Mouse (Mus musculus) thymus, postnatal 25 days (tissue): ENCODE measurements at regions not wholly inside any gene's neighbourhood (a gene's known extent, or its start where the extent isn't known, plus 50 kb on each side); places are given as distances from the start of the nearest gene placed in this dataset.

Experiments
- DNase-seq: peaks from one replicate; pipeline ENCODE4 v3.0.0; 2022

DNA sequence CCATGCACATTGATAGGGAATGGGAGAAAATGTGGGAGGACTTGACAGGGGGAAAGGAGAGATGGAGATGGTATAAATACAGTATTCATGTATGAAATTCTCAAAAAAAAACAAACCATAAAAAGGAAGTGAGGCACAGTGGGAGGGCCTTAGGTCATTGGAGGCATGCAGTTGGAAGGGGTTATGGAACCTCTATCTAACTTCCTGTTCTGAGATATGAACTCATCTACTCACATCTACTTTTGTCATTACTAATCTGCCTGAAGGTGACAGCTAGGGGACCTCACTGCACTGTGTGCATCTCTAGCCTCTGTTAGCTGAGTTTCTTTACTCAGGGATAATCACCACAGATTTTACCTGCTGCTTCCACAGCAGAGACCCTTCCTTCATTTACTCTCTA, 366.3 kb upstream of the Prickle1 start:
- DNase-seq = no peak

DNA sequence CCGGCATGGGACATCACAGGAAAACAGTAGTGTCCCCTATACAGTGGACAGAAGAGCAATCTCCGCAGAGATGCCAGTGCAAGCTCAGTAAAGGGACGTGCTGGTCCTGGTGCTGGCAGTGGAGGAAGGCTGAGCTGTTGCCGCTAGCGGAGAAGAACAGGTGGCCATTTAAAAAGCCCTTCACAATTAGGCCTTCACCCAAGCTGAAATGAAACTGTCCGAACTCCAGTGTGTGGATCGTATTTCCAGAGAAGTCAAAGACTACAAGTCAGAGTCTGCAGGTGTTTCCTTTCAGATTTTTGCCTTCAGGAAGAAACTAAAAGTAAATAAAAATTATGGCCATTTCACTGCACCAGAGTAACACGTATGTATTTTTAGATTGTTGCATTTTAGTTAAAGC, 364.2 kb upstream of the Prickle1 start:
- no peak for DNase-seq

DNA sequence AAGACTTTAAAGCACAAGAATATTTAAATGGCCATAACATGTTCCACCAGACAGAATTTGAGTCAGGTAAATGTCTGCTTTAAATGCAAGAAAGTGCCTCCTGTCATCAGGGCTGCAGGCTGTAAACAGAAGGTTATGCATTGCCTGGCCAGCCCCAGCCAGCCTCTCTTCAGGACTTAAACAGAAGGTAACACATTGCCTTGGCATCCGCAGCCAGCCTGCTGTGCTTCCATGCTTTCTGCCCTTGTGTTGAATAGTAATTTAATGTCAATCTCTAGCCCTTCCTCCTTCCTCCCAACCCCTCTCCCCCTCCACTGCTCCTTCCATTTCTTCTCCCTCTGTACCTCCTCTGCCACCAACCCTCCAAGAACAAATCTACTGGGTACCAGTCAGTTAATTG, 362.4 kb upstream of the Prickle1 start:
- DNase-seq = no peak

DNA sequence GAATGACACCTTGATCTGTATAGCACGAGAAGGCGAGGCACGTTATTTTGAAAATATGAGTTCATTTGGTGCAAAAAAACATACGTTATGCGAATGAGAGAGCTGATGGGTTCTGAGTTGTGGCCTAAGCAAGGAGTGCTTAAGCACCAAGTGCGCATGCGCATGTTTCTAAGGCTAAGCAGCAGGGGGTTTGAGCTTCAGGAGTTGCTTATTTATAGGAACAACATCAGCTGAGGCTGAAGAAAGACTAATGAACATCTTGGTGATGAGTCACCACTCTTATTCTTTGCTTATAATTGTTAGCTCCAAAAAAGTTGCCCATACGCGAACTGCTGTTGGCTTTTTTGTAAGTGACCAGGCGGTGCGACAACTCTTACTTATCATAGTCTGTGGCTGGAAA, 361.1 kb upstream of the Prickle1 start:
- no peak for DNase-seq

DNA sequence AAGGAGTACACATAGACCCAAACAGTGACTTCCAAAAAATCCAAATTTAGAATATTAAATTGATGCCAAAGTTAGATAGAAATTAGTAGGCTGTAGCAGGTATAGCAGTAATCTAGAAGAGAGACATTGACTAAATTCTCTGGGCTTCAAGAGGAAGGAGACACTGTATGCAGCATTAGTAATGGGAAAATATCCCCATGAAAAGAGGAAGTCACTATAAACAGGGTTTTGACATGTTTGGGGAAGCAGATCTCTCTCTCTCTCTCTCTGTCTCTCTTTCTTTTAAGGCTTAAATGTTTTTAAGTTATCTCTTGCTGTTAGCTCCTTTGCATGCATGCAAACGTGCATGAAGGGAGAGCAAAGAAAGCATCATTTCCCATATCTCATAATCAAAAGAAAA, 357.9 kb upstream of the Prickle1 start:
- no peak for DNase-seq

DNA sequence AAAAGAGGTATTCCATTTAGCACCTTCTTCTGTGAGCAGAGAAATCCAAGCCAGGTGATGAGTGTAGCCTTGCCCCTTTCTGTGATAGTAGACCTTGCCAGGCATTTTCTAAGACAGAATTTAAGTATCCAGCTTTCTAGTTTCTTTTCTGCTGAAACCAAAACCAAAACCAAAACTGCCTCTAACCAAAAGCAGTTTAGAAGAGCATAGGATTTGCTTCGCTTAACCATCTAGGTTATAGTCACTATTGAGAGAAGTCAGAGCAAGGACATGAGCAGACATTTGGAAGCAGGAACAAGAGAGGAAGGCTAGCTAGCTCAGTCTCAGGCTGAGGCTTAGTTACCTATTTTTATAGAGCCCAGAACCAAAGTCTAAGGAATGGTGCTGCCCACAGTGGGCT, 354.8 kb upstream of the Prickle1 start:
- no peak for DNase-seq

DNA sequence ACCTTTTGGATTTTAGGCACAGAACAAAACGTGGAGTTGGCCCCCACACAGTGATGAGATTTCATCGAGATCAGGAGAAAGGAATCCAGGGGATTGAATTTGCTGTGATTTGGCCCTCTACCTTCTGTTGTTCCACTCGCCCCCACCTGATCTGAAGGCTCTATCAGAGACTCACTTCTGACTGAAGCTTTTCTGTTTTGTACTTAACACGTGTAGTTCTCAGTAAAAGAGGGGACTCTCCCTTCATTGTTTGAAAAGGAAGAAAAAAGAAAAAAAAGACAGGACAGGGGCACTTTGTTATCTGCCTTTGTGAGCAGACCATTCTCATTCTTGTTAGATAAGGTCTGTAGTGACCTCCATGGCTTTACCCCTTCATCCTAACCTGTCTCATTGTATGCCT, 353.2 kb upstream of the Prickle1 start:
- no peak for DNase-seq

DNA sequence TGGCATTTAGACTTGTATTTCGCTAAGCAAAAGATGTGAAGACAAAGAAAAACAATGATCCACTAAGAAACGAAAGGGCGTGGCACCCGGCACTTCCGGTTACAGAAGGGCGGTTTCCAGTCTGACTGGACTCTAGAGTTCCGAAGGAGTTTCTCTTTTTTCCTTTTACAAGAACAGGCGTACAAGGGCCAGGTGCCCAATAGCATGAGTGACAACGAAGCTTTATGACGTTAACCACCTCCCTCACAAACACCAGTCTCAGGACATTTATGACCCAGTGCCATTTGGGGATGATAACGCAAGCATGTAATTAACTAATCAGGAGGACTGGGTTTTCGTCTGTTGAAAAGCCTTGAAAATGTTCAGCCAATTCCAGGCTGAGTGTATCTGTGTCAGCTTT, 347.9 kb upstream of the Prickle1 start:
- no peak for DNase-seq

DNA sequence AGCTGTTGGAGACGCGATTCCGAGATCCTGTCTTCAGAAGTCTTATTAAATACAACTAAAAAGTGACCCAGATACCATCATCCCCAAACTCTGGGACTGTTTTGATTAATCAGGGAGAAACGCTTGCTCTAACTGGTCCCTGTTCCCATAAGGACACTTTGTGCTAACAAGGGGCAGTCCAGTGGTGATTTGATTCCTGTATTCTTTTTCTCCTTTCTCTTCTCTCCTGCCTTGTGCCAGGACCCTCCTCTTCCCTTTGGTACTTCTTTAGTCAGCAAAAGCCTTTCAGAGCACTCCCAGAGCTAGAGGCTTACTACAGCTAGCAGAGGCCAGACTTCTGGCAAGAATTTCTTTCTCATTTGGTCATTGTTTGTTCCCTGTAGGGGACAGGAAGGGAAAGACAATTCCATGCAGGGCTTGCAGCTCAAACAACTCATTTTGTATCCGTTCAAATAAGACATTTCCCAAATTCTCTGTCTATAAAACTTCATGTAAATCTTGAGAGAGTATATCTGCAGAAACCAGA, 337.3 kb upstream of the Prickle1 start:
- no peak for DNase-seq

DNA sequence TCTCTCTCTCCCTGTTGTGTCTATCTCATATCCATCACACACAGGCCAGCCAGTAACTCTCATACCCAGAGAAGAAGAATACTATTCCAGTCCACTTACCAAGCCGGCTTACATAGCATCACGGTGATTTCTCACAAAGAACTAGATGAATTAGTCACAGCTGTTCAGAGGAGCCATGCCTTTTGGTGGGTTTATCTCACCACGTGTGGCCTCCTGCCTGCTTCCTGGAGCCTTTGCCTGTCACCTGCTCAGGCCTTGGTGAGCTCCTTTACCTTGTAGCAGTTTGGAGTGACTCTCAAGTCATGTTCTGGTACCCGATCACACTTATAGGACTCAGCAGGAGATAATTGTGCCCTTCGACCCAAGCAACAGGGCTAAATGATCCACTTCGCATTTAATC, 331.2 kb upstream of the Prickle1 start:
- peak; percentile 43 for DNase-seq

DNA sequence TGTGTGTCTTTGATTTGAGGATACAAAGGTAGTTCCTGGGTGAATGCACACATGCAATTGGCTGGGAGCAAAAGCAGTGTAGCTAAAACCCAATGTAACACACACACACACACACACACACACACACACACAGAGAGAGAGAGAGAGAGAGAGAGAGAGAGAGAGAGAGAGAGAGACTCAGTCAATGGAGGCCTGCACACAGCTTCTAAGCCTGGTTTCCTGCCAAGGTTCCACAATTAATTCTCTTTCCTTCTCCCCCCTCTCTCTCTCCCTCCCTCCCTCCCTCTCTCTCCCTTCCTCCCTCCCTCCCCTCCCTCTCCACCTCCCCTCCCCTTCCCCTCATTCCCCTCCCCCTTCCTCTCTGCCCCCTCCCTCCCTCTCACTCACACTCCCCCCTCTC, 330.6 kb upstream of the Prickle1 start:
- DNase-seq = no peak

DNA sequence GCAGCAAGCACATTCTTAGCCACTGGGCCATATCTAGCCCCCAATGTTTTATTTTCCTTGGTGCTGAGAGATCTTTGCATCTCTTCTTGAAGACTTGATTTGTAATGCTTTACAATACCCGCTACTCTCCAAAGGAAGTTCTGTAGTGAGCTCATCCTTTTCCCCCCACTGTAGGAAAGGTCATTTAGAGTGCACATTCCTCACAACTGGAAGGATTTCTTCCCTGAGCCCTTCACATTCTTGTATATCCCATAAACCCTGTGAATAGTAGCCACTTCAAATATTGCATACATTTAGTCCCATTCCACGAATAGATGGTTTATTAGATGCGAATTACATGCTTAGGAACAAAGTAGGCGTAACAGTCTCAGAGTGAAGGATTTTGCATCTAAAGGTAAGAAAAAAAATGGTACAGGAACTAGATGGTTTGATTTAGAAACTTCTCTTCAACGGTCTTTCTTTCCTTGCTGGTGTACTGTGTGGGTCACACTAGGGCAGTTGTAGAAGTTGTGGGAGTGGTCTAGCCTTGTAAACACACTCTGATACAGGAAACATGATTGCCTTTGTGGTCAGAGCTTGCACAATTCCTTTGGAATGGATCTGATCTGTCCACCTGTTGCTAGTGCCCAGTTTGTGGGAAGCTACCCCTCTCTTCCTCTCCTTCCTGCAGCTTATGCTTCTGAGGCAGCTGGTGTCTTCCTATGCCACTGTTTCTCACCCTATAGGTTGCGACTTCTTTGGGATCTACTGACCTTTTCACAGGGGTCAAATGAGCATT, 326.0 kb upstream of the Prickle1 start:
- DNase-seq = no peak

DNA sequence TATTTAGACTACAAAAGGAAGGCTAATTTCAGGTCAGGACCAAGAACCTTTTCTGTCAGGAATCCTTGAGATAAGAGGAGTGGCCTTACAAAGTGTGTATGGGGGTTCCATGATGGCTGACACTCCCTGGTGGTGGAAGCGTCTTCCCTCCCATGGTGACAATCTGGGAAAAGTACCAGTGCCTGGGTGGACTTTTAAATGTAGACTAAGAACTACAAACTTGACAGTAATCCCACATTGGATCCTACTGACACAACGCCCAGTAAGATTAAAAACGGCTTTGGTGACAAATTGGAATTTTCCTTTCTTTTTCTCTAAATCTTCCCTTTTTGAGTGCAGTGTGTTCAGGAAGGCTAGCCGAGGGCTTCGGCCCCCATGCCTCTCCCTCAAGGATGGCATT, 325.3 kb upstream of the Prickle1 start:
- no peak for DNase-seq

DNA sequence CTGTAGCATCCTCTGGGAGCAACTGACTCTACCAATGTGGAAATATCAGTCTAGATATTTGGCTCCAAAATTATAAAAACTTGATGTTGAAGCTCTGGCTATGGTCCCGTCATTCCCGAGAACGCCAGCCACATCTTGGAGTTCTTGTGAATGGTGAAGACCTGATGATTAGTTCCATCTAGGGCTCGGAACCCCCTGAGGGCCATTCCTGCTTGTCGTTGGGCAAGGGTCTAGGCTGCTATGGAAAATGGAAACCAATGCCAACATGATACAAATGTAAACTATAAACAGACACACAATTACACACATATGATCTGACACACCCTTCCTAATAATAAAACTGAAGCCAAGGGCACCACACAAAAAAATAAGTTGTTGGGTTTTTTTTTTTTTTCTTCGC, 323.9 kb upstream of the Prickle1 start:
- no peak for DNase-seq

DNA sequence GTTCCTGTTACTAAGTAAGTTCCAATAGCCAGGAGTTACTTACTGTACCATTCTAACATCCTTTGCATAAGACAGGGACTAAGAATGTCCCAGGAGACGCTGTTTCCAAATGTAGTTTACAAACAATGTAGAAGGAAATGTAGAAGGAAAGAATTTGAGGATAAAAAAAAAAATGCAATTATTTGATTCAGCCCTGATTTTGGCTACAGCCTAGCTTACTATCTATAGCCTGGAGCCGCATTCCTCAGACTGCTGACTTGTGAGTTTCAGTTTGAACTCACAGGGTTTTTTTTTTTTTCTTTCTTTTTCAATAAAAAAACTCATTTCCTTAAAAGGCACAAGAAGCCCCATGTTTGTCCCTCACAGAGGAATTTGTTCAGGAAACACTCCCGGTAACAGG, 321.2 kb upstream of the Prickle1 start:
- DNase-seq = no peak

DNA sequence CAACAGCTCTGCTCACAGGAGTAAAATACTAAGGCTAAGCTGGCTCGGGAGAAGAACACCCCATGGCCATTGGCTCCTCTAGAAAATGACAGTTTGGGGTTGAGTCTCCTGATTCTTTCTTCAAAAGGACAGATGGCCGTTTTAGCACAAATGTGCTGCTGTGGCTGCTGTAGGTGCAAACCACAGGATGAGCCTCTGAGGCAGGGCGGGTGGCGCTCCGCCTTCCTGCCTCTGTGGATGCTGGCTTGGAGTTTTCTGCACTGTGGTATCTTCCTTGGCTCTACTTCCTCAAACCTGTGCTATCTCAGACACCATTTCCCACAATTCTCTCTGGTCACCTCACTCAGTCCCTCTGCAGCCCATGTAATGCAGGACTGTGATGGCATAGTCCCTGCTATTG, 317.8 kb upstream of the Prickle1 start:
- DNase-seq = peak; percentile 79

DNA sequence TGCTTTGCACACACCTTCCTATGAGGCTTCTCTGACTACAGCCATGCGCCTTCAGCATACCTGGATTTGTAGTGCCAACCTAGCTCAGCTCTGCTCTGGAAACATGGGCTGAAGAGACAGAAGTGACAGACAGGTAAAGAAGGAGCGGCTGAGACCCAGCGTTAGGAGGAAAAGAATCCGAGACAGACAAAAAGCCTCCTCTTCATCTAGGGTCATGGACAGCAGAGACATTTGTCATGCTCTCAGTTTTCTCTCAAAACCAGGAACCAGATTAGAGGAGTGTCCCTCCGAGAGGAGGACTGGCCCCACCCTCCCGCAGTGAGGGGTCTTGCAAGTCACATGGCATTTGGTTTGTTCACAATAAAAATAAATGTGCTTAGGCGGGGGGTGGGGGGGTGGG, 317.4 kb upstream of the Prickle1 start:
- DNase-seq = peak; percentile 57

DNA sequence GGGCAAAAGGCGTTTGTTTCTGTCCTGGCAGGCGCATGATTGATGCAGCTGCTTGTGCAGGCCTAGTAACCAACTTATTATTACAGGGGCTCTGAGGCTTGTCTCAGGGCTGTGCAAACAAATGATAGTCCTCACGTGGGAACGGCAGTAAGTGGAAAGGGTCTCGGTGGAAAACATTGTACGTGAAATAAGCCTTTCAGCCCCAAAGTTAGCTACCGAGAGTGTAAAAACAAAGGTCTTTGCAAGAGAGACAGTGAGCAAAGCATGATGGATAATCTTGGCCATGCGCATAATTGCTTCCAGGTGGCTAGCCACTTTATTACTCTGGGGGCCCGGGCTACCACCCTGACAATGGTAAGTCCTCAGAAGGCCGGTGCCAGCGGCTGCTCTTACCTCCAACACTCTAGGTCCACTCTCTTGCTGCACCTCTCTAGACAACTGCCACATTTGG, 315.3 kb upstream of the Prickle1 start:
- no peak for DNase-seq

DNA sequence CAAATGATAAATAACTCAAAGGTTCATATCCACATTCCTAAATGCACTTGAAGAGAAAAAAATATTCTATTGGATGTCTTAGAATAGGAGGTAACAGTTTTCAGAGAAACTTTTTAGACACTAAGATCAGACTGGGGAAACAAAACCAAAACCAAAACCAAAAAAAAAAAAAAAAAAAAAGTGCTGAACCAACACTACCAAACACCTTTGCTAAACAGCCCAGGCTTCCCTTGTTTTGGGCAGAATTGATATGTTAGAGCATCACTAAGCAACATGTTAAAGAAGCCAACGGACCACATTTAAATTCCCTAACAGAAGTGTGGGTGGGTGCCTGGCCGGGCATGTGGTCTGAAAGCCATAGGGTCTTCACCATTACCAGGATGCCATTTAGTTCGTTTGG, 314.5 kb upstream of the Prickle1 start:
- DNase-seq = no peak

DNA sequence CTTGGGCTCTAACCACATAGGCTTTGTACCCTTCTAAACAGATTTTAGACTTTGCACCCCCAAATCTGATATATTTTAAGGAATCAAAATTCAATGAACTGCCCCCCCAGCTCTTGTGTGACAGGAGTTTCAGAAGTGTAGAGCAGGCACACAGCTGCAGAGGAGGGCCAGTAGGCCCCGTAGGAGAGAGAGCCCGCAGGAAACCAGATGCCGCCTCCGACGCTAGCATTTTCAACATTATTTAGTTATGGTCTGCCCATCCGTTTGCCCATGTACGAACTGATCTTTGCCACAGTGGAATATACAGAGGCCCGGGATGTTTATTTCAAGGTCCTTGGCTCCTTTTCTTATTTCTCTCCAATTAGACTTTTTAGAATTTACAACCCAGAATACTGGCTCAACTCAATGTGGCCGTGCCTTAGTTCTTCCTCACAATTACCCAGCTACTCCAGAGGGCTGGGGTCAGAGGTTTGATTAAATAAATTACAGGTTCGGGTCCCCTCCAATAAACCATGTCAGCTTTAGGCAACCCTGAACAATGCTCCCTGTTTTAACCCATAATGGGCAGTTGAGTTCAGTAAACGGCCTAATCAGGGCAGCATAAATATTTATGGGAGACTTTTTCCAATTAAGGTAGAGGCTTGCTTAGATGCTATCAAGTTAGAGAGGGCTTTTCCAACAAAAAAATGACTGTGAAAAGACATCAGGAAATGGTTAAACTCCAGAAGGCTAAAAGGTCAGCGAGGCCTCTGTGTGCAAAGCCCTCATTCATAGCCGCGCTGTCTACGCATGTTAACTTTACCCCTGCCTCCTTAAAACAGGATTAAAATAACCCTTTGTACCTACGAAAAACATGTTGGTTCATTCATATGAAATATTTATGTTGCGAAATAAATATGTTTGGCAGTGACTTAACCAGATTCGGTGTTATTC, 308.2 kb upstream of the Prickle1 start:
- no peak for DNase-seq

DNA sequence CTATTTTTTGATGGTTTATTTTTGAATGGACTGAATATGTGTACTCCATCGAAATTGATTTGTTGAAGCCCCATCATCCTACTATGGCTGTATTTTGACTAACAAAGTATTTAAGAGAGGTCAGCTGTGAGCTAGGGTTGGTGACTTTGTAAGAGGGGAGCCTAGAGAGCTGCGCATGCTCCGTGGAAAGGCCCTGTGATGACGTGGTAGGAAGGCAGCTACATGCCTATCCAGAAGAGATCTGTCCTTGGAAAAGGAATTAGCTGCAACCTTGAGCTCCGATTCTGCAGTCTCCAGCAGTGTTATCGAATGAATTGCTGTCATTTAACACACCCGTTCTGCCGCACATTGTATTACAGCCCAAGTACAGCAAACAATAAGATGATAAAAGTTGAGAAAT, 287.1 kb upstream of the Prickle1 start:
- no peak for DNase-seq

DNA sequence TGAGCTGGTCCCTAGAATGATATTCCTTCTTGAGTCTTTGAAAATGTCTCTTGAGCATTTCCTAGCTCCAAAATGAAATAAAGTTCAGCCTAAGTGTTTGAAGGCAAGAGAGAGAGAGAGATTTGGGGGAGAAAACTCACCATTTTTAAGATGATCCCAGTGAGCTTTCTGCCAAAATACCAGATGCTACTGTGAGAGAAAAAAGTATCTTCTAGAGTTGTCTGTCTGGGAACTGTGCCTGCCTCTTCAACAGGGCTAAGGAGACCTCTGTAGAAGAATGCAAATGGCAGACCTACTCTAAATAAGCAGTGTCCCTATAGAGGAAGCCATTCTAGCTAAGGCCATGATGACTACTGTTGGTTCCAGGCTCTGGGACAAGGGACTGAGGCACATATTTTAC, 285.6 kb upstream of the Prickle1 start:
- DNase-seq = no peak

DNA sequence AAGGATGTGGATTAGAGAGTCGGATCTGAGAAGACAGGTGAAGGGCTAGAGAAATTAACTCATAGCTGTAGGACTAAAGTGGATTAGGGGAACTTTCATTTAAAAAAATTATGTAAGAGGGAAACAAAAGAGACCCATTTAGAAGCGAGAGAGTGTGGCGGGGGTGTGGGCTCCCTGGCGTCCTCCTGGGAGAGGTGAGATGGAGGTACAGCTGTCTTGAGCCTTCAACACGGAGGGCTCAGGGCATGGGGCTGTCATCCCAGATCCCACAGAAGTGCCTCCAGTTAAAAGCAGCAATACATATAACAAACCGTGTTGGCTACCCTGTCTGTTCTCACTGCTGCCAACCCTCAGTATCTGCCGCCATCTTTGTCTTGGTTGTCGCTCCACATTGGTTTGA, 284.6 kb upstream of the Prickle1 start:
- no peak for DNase-seq

DNA sequence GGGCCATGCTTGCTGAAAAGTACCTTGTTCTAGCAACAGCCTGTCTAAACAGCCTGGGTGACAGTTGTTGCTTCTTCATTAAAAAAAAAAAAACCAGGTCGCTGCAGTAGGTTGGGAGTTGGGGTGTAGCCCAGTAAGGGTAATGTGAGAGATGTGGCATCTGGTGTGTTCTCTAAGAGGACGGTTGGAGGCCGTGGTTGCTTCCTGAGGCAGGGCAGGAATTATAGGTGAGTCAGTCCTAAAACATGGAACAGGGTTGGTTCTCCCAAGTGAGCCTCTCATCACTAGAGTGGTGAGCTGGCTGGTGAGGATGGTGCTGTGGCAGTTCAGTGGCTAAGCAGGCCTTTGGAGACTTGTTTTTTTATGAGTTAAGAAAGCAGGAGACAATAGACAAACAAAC, 283.3 kb upstream of the Prickle1 start:
- no peak for DNase-seq
